Mouse (Mus musculus) kidney, adult 2 months (tissue): ENCODE results near the gene Amigo1.

ENCODE experiments used
- CTCF ChIP-seq: fragments of 200-500 bp; conservative IDR thresholded peaks from 2 replicates; pipeline ENCODE4 v1.5.1; 2011; ENCODE audit warnings: low read depth, mild to moderate bottlenecking, control low read depth, low read length, moderate library complexity, mixed read lengths; ENCODE audit not compliant: insufficient read depth, insufficient read length
- POLR2A ChIP-seq: fragments of 200-500 bp; IDR thresholded peaks from one replicate; pipeline ENCODE4 v1.6.1; 2011; ENCODE audit warnings: low read depth, low read length, control low read depth

- no peak for TF ChIP-seq POLR2A
- TF ChIP-seq CTCF: no peak
These were observed at the start of gene Amigo1 for GRCm38 (mm10) chr3:108186098-108187047.
